Mouse (Mus musculus) heart, postnatal 0 days (tissue): Measurements from ENCODE around the gene Lrrc57. TPM values are rescaled to one million over a fixed set of nuclear protein-coding genes. Genes with fewer than 3 reads are reported as not detected.
A peak's percentile ranks its signal among the peaks of the same experiment; 100 is the strongest.
"Not testable (repeated sequence)": the region's sequence is repeated elsewhere in the genome, so short reads cannot be mapped to it uniquely, and the experiment has no call there.

ENCODE experiments used
- ATAC-seq: fragments of 200-750 bp; cut with Nextera tagmentation; 2 replicates; pipeline ENCODE4 v1.8.0; 2017; ENCODE audit warnings: low read depth, moderate number of reproducible peaks, moderate library complexity; ENCODE audit not compliant: insufficient read depth
- DNase-seq: peaks from one replicate; pipeline ENCODE4 v3.0.0-alpha.2; 2016; ENCODE audit warnings: low spot score
- H3K27ac ChIP-seq: fragments of 300-500 bp; sonication (generic); 2 replicates; pipeline ENCODE4 v1.5.1; 2014; ENCODE audit warnings: low read depth, mild to moderate bottlenecking
- H3K27me3 ChIP-seq: fragments of 300-500 bp; sonication (generic); 2 replicates; pipeline ENCODE4 v1.6.1; 2014; ENCODE audit warnings: low read length, mixed read lengths; ENCODE audit not compliant: control insufficient read depth, insufficient read depth
- H3K36me3 ChIP-seq: fragments of 300-500 bp; sonication (generic); replicated peaks from 2 replicates; pipeline ENCODE4 v1.6.1; 2014; ENCODE audit warnings: low read length, mixed read lengths; ENCODE audit not compliant: control insufficient read depth, insufficient read depth
- H3K4me1 ChIP-seq: fragments of 300-500 bp; sonication (generic); 2 replicates; pipeline ENCODE4 v1.6.1; 2014; ENCODE audit warnings: antibody characterized with exemption; ENCODE audit not compliant: control insufficient read depth, insufficient read depth
- H3K4me2 ChIP-seq: fragments of 300-500 bp; sonication (generic); 2 replicates; pipeline ENCODE4 v1.6.1; 2014; ENCODE audit warnings: low read depth, mild to moderate bottlenecking, low read length, moderate library complexity
- H3K4me3 ChIP-seq: fragments of 300-500 bp; sonication (generic); 2 replicates; pipeline ENCODE4 v1.5.1; 2014; ENCODE audit warnings: low read depth, low read length
- H3K9ac ChIP-seq: fragments of 300-500 bp; sonication (generic); replicated peaks from 2 replicates; pipeline ENCODE4 v1.6.1; 2014; ENCODE audit warnings: low read depth, low read length, mixed read lengths
- H3K9me3 ChIP-seq: fragments of 300-500 bp; sonication (generic); replicated peaks from 2 replicates; pipeline ENCODE4 v1.6.1; 2016; ENCODE audit warnings: low read length; ENCODE audit not compliant: control insufficient read depth
- CTCF ChIP-seq: IDR thresholded peaks from 2 replicates; pipeline ENCODE4 v1.5.1; 2016; ENCODE audit warnings: antibody characterized with exemption, control low read depth, low read depth
- EP300 ChIP-seq: IDR thresholded peaks from 2 replicates; pipeline ENCODE4 v1.6.1; 2016; ENCODE audit warnings: antibody characterized with exemption, low read depth
- WGBS: fragments of 180-500 bp; shearing (Covaris S2); extraction: QIAGEN DNeasy Blood & Tissue Kit; methylation state at CpG from one replicate; pipeline ENCODE4 v1.1.7; 2014; 5-methylcytosine and 5-hydroxymethylcytosine counted together
- polyA plus RNA-seq: library from polyadenylated mRNA; unstranded; fragments of >200 nt; fragmentation: Nextera tagmentation; extraction: Ambion mirVana; gene quantifications from 2 replicates; pipeline ENCODE4 v1.2.1, GENCODE M21; 2015
- total RNA-seq: library from RNA; depleted of rRNA; stranded (reverse); fragments of >200 nt; gene quantifications from 2 replicates; pipeline ENCODE4 v1.2.3, GENCODE M21; 2014; ENCODE audit warnings: low replicate concordance

Lrrc57 gene
- total and polyA plus RNA-seq, 2 experiments from 2014 or later: 18.0 to 28.3 TPM

DNA sequence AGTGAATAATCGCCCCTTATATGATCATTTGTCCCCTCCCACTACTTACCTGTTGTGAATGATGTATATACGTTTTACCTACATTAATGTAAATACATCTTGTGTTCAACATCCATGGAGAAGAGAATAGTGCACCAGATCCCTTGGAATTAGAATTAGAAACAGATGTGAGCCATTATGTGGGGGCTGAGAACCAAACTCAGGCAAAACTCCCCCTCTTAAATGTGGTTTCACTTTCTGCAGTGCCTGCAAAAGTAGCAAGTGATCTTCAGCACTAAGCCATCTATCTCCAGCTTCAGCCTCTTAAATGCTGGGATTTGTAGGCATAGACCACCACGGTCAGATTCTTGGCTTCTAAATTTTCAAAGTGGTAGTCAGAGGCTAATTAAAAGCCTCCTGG is 34.2 kb downstream of the Lrrc57 start:
- H3K27me3 ChIP-seq: no peaks in the 10 kb centered on the region
- TF ChIP-seq EP300: no peak
- TF ChIP-seq CTCF: no peak
- 81% methylated on average over 3 of the region's 3 CpGs for WGBS
- H3K36me3 ChIP-seq: 0 out of 2 replicates have a peak, but pooled peaks cover 9% of the 10 kb centered on the region
- no peak for ATAC-seq
- H3K9me3 ChIP-seq: no peaks in the 10 kb centered on the region
- H3K4me1 ChIP-seq: no peaks in the 10 kb centered on the region
- no peak for DNase-seq
- H3K27ac ChIP-seq: no peak overlapping the region
- H3K4me2 ChIP-seq: no peak overlapping the region
- H3K4me3 ChIP-seq: no peak overlapping the region
- H3K9ac ChIP-seq: no peak overlapping the region

GRCm38 (mm10) chr2:120572161-120572560 is 37.2 kb downstream of the Lrrc57 start:
- not testable (repeated sequence) for H3K27ac ChIP-seq, H3K27me3 ChIP-seq, H3K9ac ChIP-seq, H3K4me2 ChIP-seq, H3K9me3 ChIP-seq, ATAC-seq, DNase-seq, H3K4me1 ChIP-seq, H3K4me3 ChIP-seq, H3K36me3 ChIP-seq
- 89% methylated on average over 3 of the region's 3 CpGs for WGBS

DNA sequence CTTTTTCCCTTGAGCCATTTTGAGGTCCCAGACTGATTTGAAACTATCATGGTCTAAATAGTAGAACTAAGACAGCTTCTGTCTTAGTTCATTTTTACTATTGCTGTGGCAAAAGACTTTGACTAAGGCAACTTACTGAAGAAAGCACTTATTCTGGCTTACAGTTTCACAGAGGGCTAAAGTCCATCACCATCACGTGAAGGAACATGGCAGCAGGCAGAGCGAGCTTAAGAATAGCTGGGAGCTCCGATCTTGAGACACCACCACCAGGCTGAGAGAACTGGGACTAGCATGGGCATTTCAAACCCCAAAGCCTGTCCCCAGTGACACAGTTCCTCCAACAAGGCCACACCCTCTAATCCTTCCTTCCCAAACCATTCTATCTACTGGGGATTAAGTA is 38.2 kb downstream of the Lrrc57 start:
- no peak overlapping the region for H3K4me2 ChIP-seq
- H3K27ac ChIP-seq: no peak overlapping the region
- H3K27me3 ChIP-seq: no peaks in the 10 kb centered on the region
- DNase-seq (no peak), ATAC-seq (no peak)
- no peak overlapping the region for H3K4me3 ChIP-seq
- H3K4me1 ChIP-seq: no peaks in the 10 kb centered on the region
- H3K9me3 ChIP-seq: no peaks in the 10 kb centered on the region
- H3K36me3 ChIP-seq: 0 out of 2 replicates have a peak, but pooled peaks cover 9% of the 10 kb centered on the region
- 91% methylated on average over 3 of the region's 3 CpGs for WGBS
- TF ChIP-seq EP300 (no peak), CTCF (no peak)
- no peak overlapping the region for H3K9ac ChIP-seq

DNA sequence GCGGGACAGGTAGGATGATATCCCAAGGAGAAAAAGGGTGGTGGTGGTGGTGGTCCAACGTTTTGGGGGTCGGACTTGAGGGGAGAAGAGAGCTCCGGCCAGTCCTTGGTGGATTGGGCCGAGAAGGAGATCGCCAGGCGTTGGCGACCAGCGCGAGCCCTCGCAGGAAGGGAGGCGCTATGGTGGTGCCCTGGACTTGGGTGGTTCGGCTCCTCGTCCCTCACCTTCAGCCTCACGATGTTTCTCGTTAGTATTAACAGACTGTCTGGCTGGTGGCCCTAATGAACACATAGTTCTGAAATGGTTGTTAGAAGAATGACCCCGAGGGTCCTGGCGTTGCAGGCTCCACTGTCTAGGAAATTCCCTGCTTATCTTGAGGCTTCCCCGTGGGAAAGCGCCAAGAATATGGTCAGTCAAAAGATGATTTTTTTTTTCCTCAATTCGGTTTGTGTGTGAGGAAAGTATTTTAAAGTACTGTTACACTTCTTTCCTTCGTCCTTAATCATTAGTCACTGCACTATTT is 41.5 kb downstream of the Lrrc57 start:
- under 1% methylated on average over 22 of the region's 22 CpGs for WGBS
- peak; percentile 44 for ATAC-seq
- TF ChIP-seq CTCF: no peak
- TF ChIP-seq EP300: no peak
- H3K4me2 ChIP-seq: peak overlapping the region; percentile 81
- H3K4me3 ChIP-seq: peak overlapping the region; percentile 72
- peak overlapping the region; percentile 85 for H3K9ac ChIP-seq
- no peaks in the 10 kb centered on the region for H3K4me1 ChIP-seq
- H3K36me3 ChIP-seq: 0 out of 2 replicates have a peak, but pooled peaks cover 9% of the 10 kb centered on the region
- no peaks in the 10 kb centered on the region for H3K9me3 ChIP-seq
- DNase-seq: peak; percentile 41
- H3K27ac ChIP-seq: peak overlapping the region; percentile 95
- no peaks in the 10 kb centered on the region for H3K27me3 ChIP-seq

GRCm38 (mm10) chr2:120566886-120567797 is 42.2 kb downstream of the Lrrc57 start, which contains the start of gene Snap23:
TSS of gene Snap23 (plus strand) at chr2:120567671.
- under 1% methylated on average over 42 of the region's 42 CpGs for WGBS
- H3K4me3 ChIP-seq: peak within 1 kb of the TSS; percentile 72
- peak within 1 kb of the TSS; percentile 85 for H3K9ac ChIP-seq
- no peaks in the 10 kb centered on the region for H3K27me3 ChIP-seq
- peak; percentile 94 for ATAC-seq
- H3K36me3 ChIP-seq: 0 out of 2 replicates have a peak, but pooled peaks cover 9% of the 10 kb centered on the region
- H3K4me1 ChIP-seq: peaks cover 6% of the 10 kb centered on the region; the same call in 1 of the 2 replicates
- no peaks in the 10 kb centered on the region for H3K9me3 ChIP-seq
- DNase-seq: peak; percentile 96
- peak within 1 kb of the TSS; percentile 95 for H3K27ac ChIP-seq
- TF ChIP-seq EP300 (0 out of 2 replicates have a peak, but pooled peaks have one; percentile 18), CTCF (no peak)
- H3K4me2 ChIP-seq: peak within 1 kb of the TSS; percentile 81
